Mouse (Mus musculus) liver, embryonic 14.5 days (tissue): ENCODE data around the gene Slc39a3.
"Not testable (repeated sequence)": the region's sequence is repeated elsewhere in the genome, so short reads cannot be mapped to it uniquely, and the experiment has no call there.

Experiments
- CTCF ChIP-seq: IDR thresholded peaks from 2 replicates; pipeline ENCODE4 v1.5.1; 2016; ENCODE audit warnings: antibody characterized with exemption, low read depth, control low read depth
- EP300 ChIP-seq: IDR thresholded peaks from 2 replicates; pipeline ENCODE4 v1.6.1; 2016; ENCODE audit warnings: antibody characterized with exemption, low read depth

- not testable (repeated sequence) for TF ChIP-seq EP300, CTCF
These were observed 18.6 kb upstream of the Slc39a3 start for GRCm38 (mm10) chr10:81055802-81056340.
